Mouse (Mus musculus) macrophage (primary cell): ENCODE measurements around the gene AK157302. TPM values are rescaled to one million over a fixed set of nuclear protein-coding genes. Genes with fewer than 3 reads are reported as not detected.
"Not testable (repeated sequence)": the region's sequence is repeated elsewhere in the genome, so short reads cannot be mapped to it uniquely, and the experiment has no call there.

Experiments
- H3K27ac ChIP-seq: fragments of 350-480 bp; formaldehyde crosslinking; 2 replicates; pipeline ENCODE4 v1.9.0; 2021
- H3K36me3 ChIP-seq: fragments of 350-480 bp; formaldehyde crosslinking; 2 replicates; pipeline ENCODE4 v1.9.0; 2021; ENCODE audit errors: inconsistent target
- H3K4me3 ChIP-seq: fragments of 350-480 bp; formaldehyde crosslinking; 2 replicates; pipeline ENCODE4 v1.9.0; 2021; ENCODE audit errors: inconsistent target
- H3K79me2 ChIP-seq: fragments of 350-480 bp; formaldehyde crosslinking; 2 replicates; pipeline ENCODE4 v1.9.0; 2021; ENCODE audit errors: inconsistent target
- WGBS: methylation state at CpG from one replicate; pipeline ENCODE4 v1.1.7; 2026; ENCODE audit warnings: inconsistent platforms; ENCODE audit not compliant: missing documents; 5-methylcytosine and 5-hydroxymethylcytosine counted together
- polyA plus RNA-seq: library from polyadenylated mRNA; stranded (reverse); fragments of 250-400 nt; gene quantifications from 3 replicates; pipeline ENCODE4 v1.2.4, GENCODE M21; 2018; ENCODE audit warnings: inconsistent platforms
- total RNA-seq, 78 experiments: library from RNA; depleted of rRNA; stranded (reverse); fragments of 250-400 nt; gene quantifications; 1 replicate in 9 of 78; 2 replicates in 24 of 78; 3 replicates in 43 of 78; 4 replicates in 2 of 78; pipeline ENCODE4 v1.2.4; 2018; ENCODE audit warnings: inconsistent platforms in 56 of 78

AK157302 gene
- total RNA-seq (2018; cell fraction: chromatin; rRNA removed) = under 1 TPM in 1 of 26 experiments, not detected in 25; 0.49 TPM
- total RNA-seq (2018; cell fraction: cytosol; rRNA removed) = under 1 TPM in 25 of 26 experiments, not detected in 1; 0.05 to 0.55 (median 0.19) TPM
- total RNA-seq (2018; cell fraction: nucleus; rRNA removed) = not detected
- 0.11 to 0.38 TPM (median 0.23 TPM) in 3 replicates for polyA plus RNA-seq

GRCm38 (mm10) chr13:21495080-21495479 lies at the start of gene AK157302:
TSS of gene AK157302 (plus strand) at chr13:21495223.
- Histone ChIP-seq H3K36me3 (no peaks in the 10 kb centered on the region), H3K79me2 (no peaks in the 10 kb centered on the region), H3K4me3 (no peak within 1 kb of the TSS), H3K27ac (no peak within 1 kb of the TSS)
- WGBS = 95% methylated on average over 20 of the region's 21 CpGs

- H3K27ac ChIP-seq = no peak overlapping the region
These were observed 48.2 kb upstream of the AK157302 start for GRCm38 (mm10) chr13:21446796-21447195.

GRCm38 (mm10) chr13:21447856-21448614 lies 47.0 kb upstream of the AK157302 start:
- Histone ChIP-seq H3K4me3 (no peak overlapping the region), H3K79me2 (peaks cover 45% of the 10 kb centered on the region), H3K36me3 (peaks cover 42% of the 10 kb centered on the region), H3K27ac (no peak overlapping the region)
- 92% methylated on average over 13 of the region's 16 CpGs for WGBS

More at GRCm38 (mm10) chr13:21446796-21447195, 48.2 kb upstream of the AK157302 start:
- H3K79me2 ChIP-seq = peaks cover 33% of the 10 kb centered on the region
- H3K36me3 ChIP-seq = peaks cover 42% of the 10 kb centered on the region
- 63% methylated on average over 9 of the region's 9 CpGs for WGBS
- no peak overlapping the region for H3K4me3 ChIP-seq

- 2% methylated on average over 13 of the region's 13 CpGs for WGBS
- Histone ChIP-seq H3K27ac (peak overlapping the region; percentile 63), H3K4me3 (peak overlapping the region; percentile 86), H3K79me2 (peaks cover 50% of the 10 kb centered on the region), H3K36me3 (peaks cover 11% of the 10 kb centered on the region)
These were observed 42.0 kb upstream of the AK157302 start for GRCm38 (mm10) chr13:21453042-21453441.

GRCm38 (mm10) chr13:21453449-21453848 lies 41.6 kb upstream of the AK157302 start, which contains the start of gene Zscan26:
TSS of gene Zscan26 (minus strand) at chr13:21453730.
- WGBS = 0% methylated on average over 21 of the region's 23 CpGs
- Histone ChIP-seq H3K27ac (peak within 1 kb of the TSS; percentile 63), H3K4me3 (peak within 1 kb of the TSS; percentile 86), H3K36me3 (peaks cover 7% of the 10 kb centered on the region; the same call in 1 of the 2 replicates), H3K79me2 (peaks cover 50% of the 10 kb centered on the region)

- Histone ChIP-seq H3K36me3 (no peaks in the 10 kb centered on the region), H3K27ac (no peak overlapping the region), H3K79me2 (peaks cover 44% of the 10 kb centered on the region), H3K4me3 (no peak overlapping the region)
- WGBS = 97% methylated on average over 3 of the region's 3 CpGs
These were observed 40.9 kb upstream of the AK157302 start for GRCm38 (mm10) chr13:21454133-21454532.

GRCm38 (mm10) chr13:21456347-21456746 lies 38.7 kb upstream of the AK157302 start:
- no peaks in the 10 kb centered on the region for H3K36me3 ChIP-seq
- peaks cover 22% of the 10 kb centered on the region for H3K79me2 ChIP-seq
- WGBS = 87% methylated on average over 4 of the region's 4 CpGs
- no peak overlapping the region for H3K4me3 ChIP-seq
- no peak overlapping the region for H3K27ac ChIP-seq

- not testable (repeated sequence) for H3K36me3 ChIP-seq, H3K27ac ChIP-seq, H3K79me2 ChIP-seq, H3K4me3 ChIP-seq
- 83% methylated on average over 8 of the region's 9 CpGs for WGBS
These were observed 32.5 kb upstream of the AK157302 start for GRCm38 (mm10) chr13:21462516-21462915.

- Histone ChIP-seq H3K79me2 (no peaks in the 10 kb centered on the region), H3K27ac (no peak overlapping the region), H3K36me3 (no peaks in the 10 kb centered on the region), H3K4me3 (no peak overlapping the region)
- WGBS = 89% methylated on average over 10 of the region's 10 CpGs
These were observed 27.7 kb upstream of the AK157302 start for GRCm38 (mm10) chr13:21467336-21467735.

GRCm38 (mm10) chr13:21468061-21469019 lies 26.7 kb upstream of the AK157302 start, which contains the start of gene Nkapl:
TSS of gene Nkapl (minus strand) at chr13:21468509.
- Histone ChIP-seq H3K36me3 (no peaks in the 10 kb centered on the region), H3K27ac (no peak within 1 kb of the TSS), H3K4me3 (peak within 1 kb of the TSS; percentile 50), H3K79me2 (no peaks in the 10 kb centered on the region)
- WGBS = under 1% methylated on average over 52 of the region's 54 CpGs

GRCm38 (mm10) chr13:21469097-21469496 lies 25.9 kb upstream of the AK157302 start:
- Histone ChIP-seq H3K79me2 (no peaks in the 10 kb centered on the region), H3K36me3 (no peaks in the 10 kb centered on the region), H3K27ac (no peak overlapping the region), H3K4me3 (no peak overlapping the region)
- 50% methylated on average over 9 of the region's 9 CpGs for WGBS

- 61% methylated on average over 4 of the region's 4 CpGs for WGBS
- no peaks in the 10 kb centered on the region for H3K36me3 ChIP-seq
- no peak overlapping the region for H3K27ac ChIP-seq
- no peak overlapping the region for H3K4me3 ChIP-seq
- H3K79me2 ChIP-seq = no peaks in the 10 kb centered on the region
These were observed 22.6 kb upstream of the AK157302 start for GRCm38 (mm10) chr13:21472427-21472826.

- not testable (repeated sequence) for H3K79me2 ChIP-seq, H3K36me3 ChIP-seq, H3K27ac ChIP-seq
- WGBS = 5% methylated on average over 18 of the region's 31 CpGs
- peak within 1 kb of the TSS; percentile 34 for H3K4me3 ChIP-seq
These were observed 16.0 kb upstream of the AK157302 start, which contains the start of the genes Zkscan4 and Gm10065 for GRCm38 (mm10) chr13:21478759-21479670. TSS of gene Zkscan4 (plus strand) at chr13:21478907. TSS of gene Gm10065 (minus strand) at chr13:21479441.
